Mouse (Mus musculus) forelimb bud, embryonic 11.5 days (tissue): ENCODE data around the gene Serpina9.

Source experiments
- DNase-seq: peaks from one replicate; pipeline ENCODE4 v3.0.0-alpha.2; 2012; ENCODE audit warnings: low read depth, low spot score

The Serpina9 gene

GRCm38 (mm10) chr12:104013620-104014019, at the start of gene Serpina9:
Gene Serpina9 (minus strand): TSS chr12:104013755.
- no peak for DNase-seq

GRCm38 (mm10) chr12:104061862-104062261, 48.3 kb upstream of the Serpina9 start:
- DNase-seq: no peak

GRCm38 (mm10) chr12:104060126-104060525, 46.6 kb upstream of the Serpina9 start:
- no peak for DNase-seq

- no peak for DNase-seq
Measured at GRCm38 (mm10) chr12:104057531-104057930, 44.0 kb upstream of the Serpina9 start.

- DNase-seq: no peak
Measured at GRCm38 (mm10) chr12:104057050-104057449, 43.5 kb upstream of the Serpina9 start.

GRCm38 (mm10) chr12:104055755-104056154, 42.2 kb upstream of the Serpina9 start:
- no peak for DNase-seq

GRCm38 (mm10) chr12:104053995-104054394, 40.4 kb upstream of the Serpina9 start:
- DNase-seq: no peak

- DNase-seq: no peak
Measured at GRCm38 (mm10) chr12:104045713-104046112, 32.2 kb upstream of the Serpina9 start.

GRCm38 (mm10) chr12:104044343-104044742, 30.8 kb upstream of the Serpina9 start, which contains the start of gene Serpina12:
Gene Serpina12 (minus strand): TSS chr12:104044443.
- no peak for DNase-seq

- DNase-seq: no peak
Measured at GRCm38 (mm10) chr12:104042753-104043152, 29.2 kb upstream of the Serpina9 start.

GRCm38 (mm10) chr12:104041401-104041800, 27.8 kb upstream of the Serpina9 start:
- no peak for DNase-seq

GRCm38 (mm10) chr12:104038181-104038580, 24.6 kb upstream of the Serpina9 start:
- DNase-seq: no peak

GRCm38 (mm10) chr12:104033752-104034151, 20.2 kb upstream of the Serpina9 start:
- no peak for DNase-seq

- no peak for DNase-seq
Measured at GRCm38 (mm10) chr12:104029986-104030385, 16.4 kb upstream of the Serpina9 start.

- DNase-seq: no peak
Measured at GRCm38 (mm10) chr12:104015280-104015679, 1.7 kb upstream of the Serpina9 start.

- no peak for DNase-seq
Measured at GRCm38 (mm10) chr12:104004689-104005088, 8.9 kb downstream of the Serpina9 start.

- no peak for DNase-seq
Measured at GRCm38 (mm10) chr12:104003238-104003612, 10.3 kb downstream of the Serpina9 start.

GRCm38 (mm10) chr12:104002569-104003237, 10.9 kb downstream of the Serpina9 start:
- no peak for DNase-seq

GRCm38 (mm10) chr12:104000594-104000993, 13.0 kb downstream of the Serpina9 start:
- no peak for DNase-seq

GRCm38 (mm10) chr12:103999611-104000010, 13.9 kb downstream of the Serpina9 start:
- DNase-seq: no peak

- DNase-seq: no peak
Measured at GRCm38 (mm10) chr12:103996513-103996912, 17.0 kb downstream of the Serpina9 start.

- peak; percentile 65 for DNase-seq
Measured at GRCm38 (mm10) chr12:103995292-103996072, 18.1 kb downstream of the Serpina9 start.

GRCm38 (mm10) chr12:103992945-103993344, 20.6 kb downstream of the Serpina9 start:
- DNase-seq: no peak
